Mouse (Mus musculus): ENCODE data around the gene Wwox.

- TF ChIP-seq CTCF (IDR thresholded peaks at IDR 0.05; ENCODE audit: low read depth) (no peak), EP300 (IDR thresholded peaks at IDR 0.05; ENCODE audit: low read depth) (no peak)
These were observed 459.7 kb downstream of the Wwox start for GRCm38 (mm10) chr8:114899157-114899556.

Data from liver, embryonic 14.5 days (tissue).